Mouse (Mus musculus): Measurements from ENCODE around the gene Tbk1.

Tbk1 gene

GRCm38 (mm10) chr10:121591106-121591505 is 4.5 kb upstream of the Tbk1 start:
- in situ Hi-C loops (cut with MboI; ENCODE audit: low sequenced_read_pairs) = no loop called here

- in situ Hi-C loops (cut with MboI; ENCODE audit: low sequenced_read_pairs) = no loop called here
Observed at GRCm38 (mm10) chr10:121587371-121587840, 819 bp upstream of the Tbk1 start.

- in situ Hi-C loops (cut with MboI; ENCODE audit: low sequenced_read_pairs) = no loop called here
Observed at GRCm38 (mm10) chr10:121585791-121586642, 570 bp downstream of the Tbk1 start.

GRCm38 (mm10) chr10:121585056-121585790 is 1.4 kb downstream of the Tbk1 start:
- in situ Hi-C loops (cut with MboI; ENCODE audit: low sequenced_read_pairs) = no loop called here

- in situ Hi-C loops (cut with MboI; ENCODE audit: low sequenced_read_pairs) = no loop called here
Observed at GRCm38 (mm10) chr10:121584033-121584432, 2.6 kb downstream of the Tbk1 start.

GRCm38 (mm10) chr10:121583016-121583415 is 3.6 kb downstream of the Tbk1 start:
- in situ Hi-C loops (cut with MboI; ENCODE audit: low sequenced_read_pairs) = no loop called here

- in situ Hi-C loops (cut with MboI; ENCODE audit: low sequenced_read_pairs) = no loop called here
Observed at GRCm38 (mm10) chr10:121582287-121582686, 4.3 kb downstream of the Tbk1 start.

- in situ Hi-C loops (cut with MboI; ENCODE audit: low sequenced_read_pairs) = no loop called here
Observed at GRCm38 (mm10) chr10:121581405-121581804, 5.2 kb downstream of the Tbk1 start.

- in situ Hi-C loops (cut with MboI; ENCODE audit: low sequenced_read_pairs) = no loop called here
Observed at GRCm38 (mm10) chr10:121580381-121580780, 6.2 kb downstream of the Tbk1 start.

- in situ Hi-C loops (cut with MboI; ENCODE audit: low sequenced_read_pairs) = no loop called here
Observed at GRCm38 (mm10) chr10:121576372-121576771, 10.2 kb downstream of the Tbk1 start.

- in situ Hi-C loops (cut with MboI; ENCODE audit: low sequenced_read_pairs) = no loop called here
Observed at GRCm38 (mm10) chr10:121571511-121572147, 15.0 kb downstream of the Tbk1 start.

GRCm38 (mm10) chr10:121571031-121571430 is 15.6 kb downstream of the Tbk1 start:
- in situ Hi-C loops (cut with MboI; ENCODE audit: low sequenced_read_pairs) = no loop called here

GRCm38 (mm10) chr10:121569796-121570195 is 16.8 kb downstream of the Tbk1 start:
- in situ Hi-C loops (cut with MboI; ENCODE audit: low sequenced_read_pairs) = no loop called here

GRCm38 (mm10) chr10:121569001-121569589 is 17.5 kb downstream of the Tbk1 start:
- in situ Hi-C loops (cut with MboI; ENCODE audit: low sequenced_read_pairs) = no loop called here

GRCm38 (mm10) chr10:121568534-121568933 is 18.1 kb downstream of the Tbk1 start:
- in situ Hi-C loops (cut with MboI; ENCODE audit: low sequenced_read_pairs) = no loop called here

GRCm38 (mm10) chr10:121568026-121568425 is 18.6 kb downstream of the Tbk1 start:
- in situ Hi-C loops (cut with MboI; ENCODE audit: low sequenced_read_pairs) = no loop called here

GRCm38 (mm10) chr10:121564447-121564846 is 22.1 kb downstream of the Tbk1 start:
- in situ Hi-C loops (cut with MboI; ENCODE audit: low sequenced_read_pairs) = no loop called here

GRCm38 (mm10) chr10:121558231-121558630 is 28.4 kb downstream of the Tbk1 start:
- in situ Hi-C loops (cut with MboI; ENCODE audit: low sequenced_read_pairs) = no loop called here

GRCm38 (mm10) chr10:121556263-121556662 is 30.3 kb downstream of the Tbk1 start:
- in situ Hi-C loops (cut with MboI; ENCODE audit: low sequenced_read_pairs) = no loop called here

GRCm38 (mm10) chr10:121550334-121550733 is 36.3 kb downstream of the Tbk1 start:
- in situ Hi-C loops (cut with MboI; ENCODE audit: low sequenced_read_pairs) = no loop called here

- in situ Hi-C loops (cut with MboI; ENCODE audit: low sequenced_read_pairs) = no loop called here
Observed at GRCm38 (mm10) chr10:121549670-121550069, 36.9 kb downstream of the Tbk1 start.

Measured in CH12F3 (cell line).